Mouse (Mus musculus): ENCODE data around the gene Togaram2.

- no peak for TF ChIP-seq CTCF (conservative IDR thresholded peaks at IDR 0.05; ENCODE audit: insufficient read depth, insufficient read length, low read depth, low read length)
- TF ChIP-seq POLR2A (IDR thresholded peaks at IDR 0.05; ENCODE audit: low read depth, low read length) = no peak
Observed at GRCm38 (mm10) chr17:71721019-71721418, 48.0 kb downstream of the Togaram2 start.
